Mouse (Mus musculus): ENCODE measurements at regions not wholly inside any gene's neighbourhood (a gene's known extent, or its start where the extent isn't known, plus 50 kb on each side); places are given as distances from the start of the nearest gene placed in this dataset.

DNA sequence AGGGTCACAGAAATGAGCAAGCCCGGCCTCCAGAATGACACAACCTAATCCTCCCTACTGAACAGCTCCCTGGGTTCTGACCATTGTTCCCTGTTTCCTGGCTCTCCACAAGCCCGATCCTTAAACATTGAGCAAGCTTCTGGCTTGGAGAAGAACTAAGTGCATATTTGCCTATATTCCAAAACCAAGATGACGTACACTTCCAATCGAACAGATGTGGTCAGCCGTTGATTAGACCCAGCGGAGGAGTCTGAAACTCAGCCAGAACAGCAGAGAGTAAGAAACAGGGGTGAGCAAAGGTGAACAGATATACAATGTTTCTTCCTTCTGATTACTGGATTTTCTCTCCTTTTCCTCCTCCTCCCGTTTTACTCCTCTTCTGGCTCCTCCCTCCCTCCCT is 146.8 kb upstream of the Lyplal1 start:
- no peak for TF ChIP-seq CTCF (IDR thresholded peaks at IDR 0.05; ENCODE audit: low read depth)
- no peak for TF ChIP-seq EP300 (optimal IDR thresholded peaks at IDR 0.05)
